Mouse (Mus musculus): ENCODE measurements at regions not wholly inside any gene's neighbourhood (a gene's known extent, or its start where the extent isn't known, plus 50 kb on each side); places are given as distances from the start of the nearest gene placed in this dataset.

GRCm38 (mm10) chr15:56479682-56480081 lies 997.7 kb downstream of the Slc22a22 start:
- H3K27ac ChIP-seq (replicated peaks in 1 of 2; ENCODE audit: control insufficient read depth in 1 of 2, insufficient read depth in 1 of 2, low read depth in 2 of 2, low read length in 2 of 2), result no peak overlapping the region

GRCm38 (mm10) chr15:56479015-56479414 lies 998.4 kb downstream of the Slc22a22 start:
- no peaks in the 10 kb centered on the region for H3K4me1 ChIP-seq (ENCODE audit: control insufficient read depth in 2 of 2, insufficient read depth in 2 of 2, low read length in 2 of 2)
- H3K27ac ChIP-seq (replicated peaks in 1 of 2; ENCODE audit: control insufficient read depth in 1 of 2, insufficient read depth in 1 of 2, low read depth in 2 of 2, low read length in 2 of 2), result no peak overlapping the region
- ATAC-seq (ENCODE audit: insufficient number of reproducible peaks, insufficient read depth, low FRiP score, low read depth), result no peak
- no peak overlapping the region for H3K9ac ChIP-seq (ENCODE audit: low read length)
- no peak overlapping the region for H3K4me2 ChIP-seq (ENCODE audit: low read length)
- no peaks in the 10 kb centered on the region for H3K36me3 ChIP-seq (ENCODE audit: control insufficient read depth, insufficient read depth, low read length)
- WGBS, result 78% methylated on average over 3 of the region's 3 CpGs
- H3K4me3 ChIP-seq (ENCODE audit: control insufficient read depth in 1 of 2, insufficient read depth in 1 of 2, low read depth in 1 of 2, low read length in 2 of 2), result no peak overlapping the region
- H3K9me3 ChIP-seq (ENCODE audit: control insufficient read depth, low read length), result no peaks in the 10 kb centered on the region
- no peaks in the 10 kb centered on the region for H3K27me3 ChIP-seq (ENCODE audit: control insufficient read depth, insufficient read depth, low read length)

More at GRCm38 (mm10) chr15:56479682-56480081, 997.7 kb downstream of the Slc22a22 start:
- no peak overlapping the region for H3K9ac ChIP-seq (ENCODE audit: low read length)
- H3K9me3 ChIP-seq (ENCODE audit: control insufficient read depth, low read length), result no peaks in the 10 kb centered on the region
- no peaks in the 10 kb centered on the region for H3K27me3 ChIP-seq (ENCODE audit: control insufficient read depth, insufficient read depth, low read length)
- no peak overlapping the region for H3K4me2 ChIP-seq (ENCODE audit: low read length)
- no peak overlapping the region for H3K4me3 ChIP-seq (ENCODE audit: control insufficient read depth in 1 of 2, insufficient read depth in 1 of 2, low read depth in 1 of 2, low read length in 2 of 2)
- no peaks in the 10 kb centered on the region for H3K4me1 ChIP-seq (ENCODE audit: control insufficient read depth in 2 of 2, insufficient read depth in 2 of 2, low read length in 2 of 2)
- H3K36me3 ChIP-seq (ENCODE audit: control insufficient read depth, insufficient read depth, low read length), result no peaks in the 10 kb centered on the region
- ATAC-seq (ENCODE audit: insufficient number of reproducible peaks, insufficient read depth, low FRiP score, low read depth), result no peak

DNA sequence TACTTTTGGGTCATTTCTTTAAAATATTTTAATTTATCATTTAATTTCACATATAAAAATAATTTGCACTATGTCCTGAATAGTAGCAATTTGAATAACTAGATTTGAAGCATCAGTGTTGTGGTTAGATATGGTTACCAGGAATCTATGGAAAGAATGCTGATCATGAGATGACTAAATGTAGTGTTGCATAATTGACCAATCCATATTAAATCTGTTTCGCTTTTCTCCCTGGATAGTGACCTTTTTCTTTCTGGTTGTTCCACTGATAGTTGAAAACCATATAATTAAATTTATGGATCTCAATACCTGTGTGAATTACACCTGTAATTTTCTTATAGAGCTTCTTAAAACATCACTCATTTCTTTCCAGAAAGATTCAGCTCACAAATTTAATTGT lies 1003.7 kb downstream of the Slc22a22 start:
- H3K9me3 ChIP-seq (ENCODE audit: control insufficient read depth, low read length), result no peaks in the 10 kb centered on the region
- H3K36me3 ChIP-seq (ENCODE audit: control insufficient read depth, insufficient read depth, low read length), result no peaks in the 10 kb centered on the region
- no peak overlapping the region for H3K9ac ChIP-seq (ENCODE audit: low read length)
- H3K4me1 ChIP-seq (ENCODE audit: control insufficient read depth in 2 of 2, insufficient read depth in 2 of 2, low read length in 2 of 2), result no peaks in the 10 kb centered on the region
- no peak overlapping the region for H3K4me2 ChIP-seq (ENCODE audit: low read length)
- no peaks in the 10 kb centered on the region for H3K27me3 ChIP-seq (ENCODE audit: control insufficient read depth, insufficient read depth, low read length)
- 89% methylated on average over 1 of the region's 1 CpGs for WGBS
- H3K27ac ChIP-seq (replicated peaks in 1 of 2; ENCODE audit: control insufficient read depth in 1 of 2, insufficient read depth in 1 of 2, low read depth in 2 of 2, low read length in 2 of 2), result no peak overlapping the region
- no peak for ATAC-seq (ENCODE audit: insufficient number of reproducible peaks, insufficient read depth, low FRiP score, low read depth)
- no peak overlapping the region for H3K4me3 ChIP-seq (ENCODE audit: control insufficient read depth in 1 of 2, insufficient read depth in 1 of 2, low read depth in 1 of 2, low read length in 2 of 2)

GRCm38 (mm10) chr15:56451881-56452280 lies 1025.5 kb downstream of the Slc22a22 start:
- ATAC-seq (ENCODE audit: insufficient number of reproducible peaks, insufficient read depth, low FRiP score, low read depth), result no peak
- Histone ChIP-seq H3K27ac (replicated peaks in 1 of 2; ENCODE audit: control insufficient read depth in 1 of 2, insufficient read depth in 1 of 2, low read depth in 2 of 2, low read length in 2 of 2) (no peak overlapping the region), H3K9me3 (ENCODE audit: control insufficient read depth, low read length) (no peaks in the 10 kb centered on the region), H3K27me3 (ENCODE audit: control insufficient read depth, insufficient read depth, low read length) (no peaks in the 10 kb centered on the region), H3K9ac (ENCODE audit: low read length) (no peak overlapping the region), H3K4me2 (ENCODE audit: low read length) (no peak overlapping the region), H3K4me1 (ENCODE audit: control insufficient read depth in 2 of 2, insufficient read depth in 2 of 2, low read length in 2 of 2) (no peaks in the 10 kb centered on the region), H3K36me3 (ENCODE audit: control insufficient read depth, insufficient read depth, low read length) (no peaks in the 10 kb centered on the region), H3K4me3 (ENCODE audit: control insufficient read depth in 1 of 2, insufficient read depth in 1 of 2, low read depth in 1 of 2, low read length in 2 of 2) (no peak overlapping the region)
- 68% methylated on average over 4 of the region's 4 CpGs for WGBS

GRCm38 (mm10) chr15:56448015-56448645 lies 1029.3 kb downstream of the Slc22a22 start:
- no peak for ATAC-seq (ENCODE audit: insufficient number of reproducible peaks, insufficient read depth, low FRiP score, low read depth)
- H3K4me1 ChIP-seq (ENCODE audit: control insufficient read depth in 2 of 2, insufficient read depth in 2 of 2, low read length in 2 of 2), result no peaks in the 10 kb centered on the region
- H3K9me3 ChIP-seq (ENCODE audit: control insufficient read depth, low read length), result no peaks in the 10 kb centered on the region
- H3K27ac ChIP-seq (replicated peaks in 1 of 2; ENCODE audit: control insufficient read depth in 1 of 2, insufficient read depth in 1 of 2, low read depth in 2 of 2, low read length in 2 of 2), result no peak overlapping the region
- H3K4me2 ChIP-seq (ENCODE audit: low read length), result no peak overlapping the region
- no peak overlapping the region for H3K4me3 ChIP-seq (ENCODE audit: control insufficient read depth in 1 of 2, insufficient read depth in 1 of 2, low read depth in 1 of 2, low read length in 2 of 2)
- WGBS, result 67% methylated on average over 10 of the region's 10 CpGs
- no peaks in the 10 kb centered on the region for H3K27me3 ChIP-seq (ENCODE audit: control insufficient read depth, insufficient read depth, low read length)
- H3K9ac ChIP-seq (ENCODE audit: low read length), result no peak overlapping the region
- H3K36me3 ChIP-seq (ENCODE audit: control insufficient read depth, insufficient read depth, low read length), result no peaks in the 10 kb centered on the region

GRCm38 (mm10) chr15:56440171-56440570 lies 1037.3 kb downstream of the Slc22a22 start:
- Histone ChIP-seq H3K4me2 (ENCODE audit: low read length) (no peak overlapping the region), H3K27me3 (ENCODE audit: control insufficient read depth, insufficient read depth, low read length) (no peaks in the 10 kb centered on the region), H3K36me3 (ENCODE audit: control insufficient read depth, insufficient read depth, low read length) (no peaks in the 10 kb centered on the region), H3K4me3 (ENCODE audit: control insufficient read depth in 1 of 2, insufficient read depth in 1 of 2, low read depth in 1 of 2, low read length in 2 of 2) (no peak overlapping the region), H3K9ac (ENCODE audit: low read length) (no peak overlapping the region), H3K4me1 (ENCODE audit: control insufficient read depth in 2 of 2, insufficient read depth in 2 of 2, low read length in 2 of 2) (no peaks in the 10 kb centered on the region), H3K27ac (replicated peaks in 1 of 2; ENCODE audit: control insufficient read depth in 1 of 2, insufficient read depth in 1 of 2, low read depth in 2 of 2, low read length in 2 of 2) (no peak overlapping the region), H3K9me3 (ENCODE audit: control insufficient read depth, low read length) (no peaks in the 10 kb centered on the region)
- no peak for ATAC-seq (ENCODE audit: insufficient number of reproducible peaks, insufficient read depth, low FRiP score, low read depth)
- WGBS, result 74% methylated on average over 4 of the region's 4 CpGs

DNA sequence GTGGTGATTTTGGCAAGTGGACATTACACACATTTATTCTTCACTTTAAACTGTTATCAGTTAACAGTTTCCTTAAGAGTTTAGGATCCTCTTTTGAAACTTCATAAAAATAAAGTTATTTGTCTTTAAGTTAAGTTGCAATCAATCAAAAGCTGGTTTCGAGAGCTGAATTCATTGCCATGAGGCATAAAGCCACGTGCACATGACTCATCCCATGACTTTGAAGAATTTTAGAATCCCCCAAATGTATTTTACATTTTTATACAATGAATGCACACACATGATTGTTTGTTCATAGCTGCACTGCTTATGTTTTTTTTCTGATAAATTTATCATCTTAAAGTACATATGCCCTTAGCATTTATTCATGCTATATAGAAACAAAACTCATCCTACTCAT lies 1039.1 kb downstream of the Slc22a22 start:
- H3K27ac ChIP-seq (replicated peaks in 1 of 2; ENCODE audit: control insufficient read depth in 1 of 2, insufficient read depth in 1 of 2, low read depth in 2 of 2, low read length in 2 of 2), result no peak overlapping the region
- no peaks in the 10 kb centered on the region for H3K27me3 ChIP-seq (ENCODE audit: control insufficient read depth, insufficient read depth, low read length)
- no peaks in the 10 kb centered on the region for H3K9me3 ChIP-seq (ENCODE audit: control insufficient read depth, low read length)
- 68% methylated on average over 2 of the region's 2 CpGs for WGBS
- H3K4me2 ChIP-seq (ENCODE audit: low read length), result no peak overlapping the region
- H3K9ac ChIP-seq (ENCODE audit: low read length), result no peak overlapping the region
- no peak for ATAC-seq (ENCODE audit: insufficient number of reproducible peaks, insufficient read depth, low FRiP score, low read depth)
- no peaks in the 10 kb centered on the region for H3K4me1 ChIP-seq (ENCODE audit: control insufficient read depth in 2 of 2, insufficient read depth in 2 of 2, low read length in 2 of 2)
- no peaks in the 10 kb centered on the region for H3K36me3 ChIP-seq (ENCODE audit: control insufficient read depth, insufficient read depth, low read length)
- no peak overlapping the region for H3K4me3 ChIP-seq (ENCODE audit: control insufficient read depth in 1 of 2, insufficient read depth in 1 of 2, low read depth in 1 of 2, low read length in 2 of 2)

DNA sequence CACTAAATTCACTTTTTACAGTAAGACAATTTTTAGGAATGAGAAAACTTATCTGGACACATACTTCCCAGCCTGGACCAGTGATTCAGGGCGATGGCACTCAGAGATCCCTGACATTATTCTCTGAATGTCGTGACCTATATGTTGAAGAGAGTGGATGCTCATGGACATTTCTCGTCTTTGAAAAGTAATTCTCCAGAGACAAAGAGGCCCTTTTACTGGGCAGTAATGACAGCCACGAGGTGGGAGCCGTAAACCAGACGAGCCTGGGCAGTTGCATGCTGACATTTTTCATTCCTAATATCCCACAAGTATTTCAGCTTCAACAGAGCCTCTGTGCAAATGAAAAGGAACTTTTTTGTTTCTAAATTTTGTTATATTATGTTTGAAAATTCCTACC lies 1041.3 kb downstream of the Slc22a22 start:
- no peak overlapping the region for H3K4me3 ChIP-seq (ENCODE audit: control insufficient read depth in 1 of 2, insufficient read depth in 1 of 2, low read depth in 1 of 2, low read length in 2 of 2)
- H3K36me3 ChIP-seq (ENCODE audit: control insufficient read depth, insufficient read depth, low read length), result no peaks in the 10 kb centered on the region
- no peak overlapping the region for H3K9ac ChIP-seq (ENCODE audit: low read length)
- no peaks in the 10 kb centered on the region for H3K4me1 ChIP-seq (ENCODE audit: control insufficient read depth in 2 of 2, insufficient read depth in 2 of 2, low read length in 2 of 2)
- H3K4me2 ChIP-seq (ENCODE audit: low read length), result no peak overlapping the region
- 59% methylated on average over 6 of the region's 6 CpGs for WGBS
- no peaks in the 10 kb centered on the region for H3K9me3 ChIP-seq (ENCODE audit: control insufficient read depth, low read length)
- no peak for ATAC-seq (ENCODE audit: insufficient number of reproducible peaks, insufficient read depth, low FRiP score, low read depth)
- H3K27me3 ChIP-seq (ENCODE audit: control insufficient read depth, insufficient read depth, low read length), result no peaks in the 10 kb centered on the region
- H3K27ac ChIP-seq (replicated peaks in 1 of 2; ENCODE audit: control insufficient read depth in 1 of 2, insufficient read depth in 1 of 2, low read depth in 2 of 2, low read length in 2 of 2), result no peak overlapping the region
